Mouse (Mus musculus) neural tube, embryonic 12.5 days (tissue): Measurements from ENCODE around the gene Rbms2. TPM values are rescaled to one million over a fixed set of nuclear protein-coding genes. Genes with fewer than 3 reads are reported as not detected.
"Not testable (repeated sequence)": the region's sequence is repeated elsewhere in the genome, so short reads cannot be mapped to it uniquely, and the experiment has no call there.

Experiments
- ATAC-seq: fragments of 200-750 bp; cut with Nextera tagmentation; 2 replicates; pipeline ENCODE4 v1.8.0; 2017; ENCODE audit warnings: low read depth, mild to moderate bottlenecking, moderate TSS enrichment, moderate library complexity; ENCODE audit not compliant: low FRiP score
- H3K27ac ChIP-seq: fragments of 300-500 bp; sonication (generic); 2 replicates; pipeline ENCODE4 v1.5.1; 2016
- H3K27me3 ChIP-seq: fragments of 300-500 bp; sonication (generic); replicated peaks from 2 replicates; pipeline ENCODE4 v1.6.1; 2016; ENCODE audit warnings: mild to moderate bottlenecking
- H3K36me3 ChIP-seq: fragments of 300-500 bp; sonication (generic); 2 replicates; pipeline ENCODE4 v1.6.1; 2016; ENCODE audit warnings: mild to moderate bottlenecking
- H3K4me1 ChIP-seq: fragments of 300-500 bp; sonication (generic); 2 replicates; pipeline ENCODE4 v1.6.1; 2016
- H3K4me2 ChIP-seq: fragments of 300-500 bp; sonication (generic); replicated peaks from 2 replicates; pipeline ENCODE4 v1.6.1; 2016; ENCODE audit warnings: mild to moderate bottlenecking
- H3K4me3 ChIP-seq: fragments of 300-500 bp; sonication (generic); 2 replicates; pipeline ENCODE4 v1.5.1; 2016
- H3K9ac ChIP-seq: fragments of 300-500 bp; sonication (generic); 2 replicates; pipeline ENCODE4 v1.6.1; 2016; ENCODE audit warnings: mild to moderate bottlenecking
- H3K9me3 ChIP-seq: fragments of 300-500 bp; sonication (generic); 2 replicates; pipeline ENCODE4 v1.6.1; 2016; ENCODE audit warnings: mild to moderate bottlenecking
- WGBS: fragments of 180-500 bp; shearing (Covaris S2); methylation state at CpG from one replicate; pipeline ENCODE4 v1.1.7; 2016; 5-methylcytosine and 5-hydroxymethylcytosine counted together
- polyA plus RNA-seq: library from polyadenylated mRNA; unstranded; fragments of >200 nt; fragmentation: Nextera tagmentation; extraction: Ambion mirVana; gene quantifications from 2 replicates; pipeline ENCODE4 v1.2.1, GENCODE M21; 2016

Rbms2 gene
- polyA plus RNA-seq: 17.2 and 20.0 TPM in 2 replicates

GRCm38 (mm10) chr10:128179989-128180388 is at the start of gene Rbms2:
Gene Rbms2, minus strand, starts transcription at chr10:128180297.
- peak within 1 kb of the TSS; percentile 43 for H3K4me2 ChIP-seq
- no peak within 1 kb of the TSS for H3K27ac ChIP-seq
- H3K9ac ChIP-seq: no peak within 1 kb of the TSS
- 1% methylated on average over 6 of the region's 6 CpGs for WGBS
- no peaks in the 10 kb centered on the region for H3K27me3 ChIP-seq
- H3K9me3 ChIP-seq: no peaks in the 10 kb centered on the region
- no peaks in the 10 kb centered on the region for H3K36me3 ChIP-seq
- no peak within 1 kb of the TSS for H3K4me3 ChIP-seq
- no peak for ATAC-seq
- H3K4me1 ChIP-seq: peaks cover 8% of the 10 kb centered on the region

- H3K4me2 ChIP-seq: no peak overlapping the region
- H3K27me3 ChIP-seq: 0 out of 2 replicates have a peak, but pooled peaks cover 5% of the 10 kb centered on the region
- no peaks in the 10 kb centered on the region for H3K36me3 ChIP-seq
- no peak overlapping the region for H3K27ac ChIP-seq
- H3K4me3 ChIP-seq: no peak overlapping the region
- H3K9me3 ChIP-seq: no peaks in the 10 kb centered on the region
- 95% methylated on average over 8 of the region's 8 CpGs for WGBS
- no peak for ATAC-seq
- H3K9ac ChIP-seq: no peak overlapping the region
- peaks cover 9% of the 10 kb centered on the region for H3K4me1 ChIP-seq
These were observed 47.9 kb upstream of the Rbms2 start for GRCm38 (mm10) chr10:128228009-128228408.

GRCm38 (mm10) chr10:128227592-128227991 is 47.5 kb upstream of the Rbms2 start:
- 0 out of 2 replicates have a peak, but pooled peaks cover 5% of the 10 kb centered on the region for H3K27me3 ChIP-seq
- no peak overlapping the region for H3K4me3 ChIP-seq
- WGBS: 86% methylated on average over 9 of the region's 9 CpGs
- no peak overlapping the region for H3K4me2 ChIP-seq
- H3K27ac ChIP-seq: no peak overlapping the region
- no peak for ATAC-seq
- H3K4me1 ChIP-seq: peaks cover 7% of the 10 kb centered on the region
- H3K36me3 ChIP-seq: no peaks in the 10 kb centered on the region
- no peaks in the 10 kb centered on the region for H3K9me3 ChIP-seq
- no peak overlapping the region for H3K9ac ChIP-seq

GRCm38 (mm10) chr10:128225538-128225937 is 45.4 kb upstream of the Rbms2 start, which contains the start of gene Mip:
Gene Mip, plus strand, starts transcription at chr10:128225838.
- H3K27ac ChIP-seq: no peak within 1 kb of the TSS
- no peak within 1 kb of the TSS for H3K9ac ChIP-seq
- no peaks in the 10 kb centered on the region for H3K4me1 ChIP-seq
- no peaks in the 10 kb centered on the region for H3K9me3 ChIP-seq
- 0 out of 2 replicates have a peak, but pooled peaks cover 5% of the 10 kb centered on the region for H3K27me3 ChIP-seq
- no peak for ATAC-seq
- H3K4me2 ChIP-seq: no peak within 1 kb of the TSS
- 46% methylated on average over 4 of the region's 4 CpGs for WGBS
- no peak within 1 kb of the TSS for H3K4me3 ChIP-seq
- H3K36me3 ChIP-seq: no peaks in the 10 kb centered on the region

GRCm38 (mm10) chr10:128225064-128225463 is 45.0 kb upstream of the Rbms2 start:
- no peak for ATAC-seq
- Histone ChIP-seq H3K4me3 (no peak overlapping the region), H3K9me3 (no peaks in the 10 kb centered on the region), H3K4me2 (no peak overlapping the region), H3K27me3 (0 out of 2 replicates have a peak, but pooled peaks cover 5% of the 10 kb centered on the region), H3K9ac (no peak overlapping the region), H3K36me3 (no peaks in the 10 kb centered on the region), H3K27ac (no peak overlapping the region), H3K4me1 (no peaks in the 10 kb centered on the region)
- WGBS: 57% methylated on average over 5 of the region's 5 CpGs

GRCm38 (mm10) chr10:128221533-128222286 is 41.6 kb upstream of the Rbms2 start:
- 64% methylated on average over 16 of the region's 16 CpGs for WGBS
- no peak for ATAC-seq
- no peaks in the 10 kb centered on the region for H3K36me3 ChIP-seq
- no peak overlapping the region for H3K27ac ChIP-seq
- no peaks in the 10 kb centered on the region for H3K4me1 ChIP-seq
- no peak overlapping the region for H3K9ac ChIP-seq
- no peak overlapping the region for H3K4me3 ChIP-seq
- no peak overlapping the region for H3K4me2 ChIP-seq
- 0 out of 2 replicates have a peak, but pooled peaks cover 5% of the 10 kb centered on the region for H3K27me3 ChIP-seq
- H3K9me3 ChIP-seq: no peaks in the 10 kb centered on the region

- no peaks in the 10 kb centered on the region for H3K9me3 ChIP-seq
- H3K4me3 ChIP-seq: no peak overlapping the region
- no peak overlapping the region for H3K27ac ChIP-seq
- no peak overlapping the region for H3K9ac ChIP-seq
- H3K36me3 ChIP-seq: no peaks in the 10 kb centered on the region
- H3K4me2 ChIP-seq: no peak overlapping the region
- 94% methylated on average over 18 of the region's 18 CpGs for WGBS
- ATAC-seq: no peak
- H3K4me1 ChIP-seq: no peaks in the 10 kb centered on the region
- no peaks in the 10 kb centered on the region; the same call in 1 of the 2 replicates for H3K27me3 ChIP-seq
These were observed 38.5 kb upstream of the Rbms2 start for GRCm38 (mm10) chr10:128218387-128219117.

- H3K9ac ChIP-seq: no peak overlapping the region
- H3K27me3 ChIP-seq: no peaks in the 10 kb centered on the region; the same call in 1 of the 2 replicates
- no peak for ATAC-seq
- no peak overlapping the region for H3K27ac ChIP-seq
- no peak overlapping the region for H3K4me2 ChIP-seq
- H3K36me3 ChIP-seq: no peaks in the 10 kb centered on the region
- H3K4me3 ChIP-seq: no peak overlapping the region
- no peaks in the 10 kb centered on the region for H3K9me3 ChIP-seq
- 92% methylated on average over 5 of the region's 5 CpGs for WGBS
- H3K4me1 ChIP-seq: peaks cover 12% of the 10 kb centered on the region
These were observed 34.9 kb upstream of the Rbms2 start for GRCm38 (mm10) chr10:128214981-128215380.

- H3K4me3 ChIP-seq: not testable (repeated sequence)
- 89% methylated on average over 4 of the region's 4 CpGs for WGBS
These were observed 34.0 kb upstream of the Rbms2 start for GRCm38 (mm10) chr10:128214112-128214511.

GRCm38 (mm10) chr10:128212871-128213323 is 32.8 kb upstream of the Rbms2 start:
- 2% methylated on average over 18 of the region's 18 CpGs for WGBS
- no peak overlapping the region for H3K4me3 ChIP-seq
- H3K9ac ChIP-seq: no peak overlapping the region
- H3K4me1 ChIP-seq: peaks cover 12% of the 10 kb centered on the region
- no peak overlapping the region for H3K27ac ChIP-seq
- H3K27me3 ChIP-seq: no peaks in the 10 kb centered on the region; the same call in 1 of the 2 replicates
- peak; percentile 6; the same call in 1 of the 2 replicates for ATAC-seq
- no peaks in the 10 kb centered on the region for H3K9me3 ChIP-seq
- no peaks in the 10 kb centered on the region for H3K36me3 ChIP-seq
- H3K4me2 ChIP-seq: peak overlapping the region; percentile 55

More at GRCm38 (mm10) chr10:128214112-128214511, 34.0 kb upstream of the Rbms2 start:
- ATAC-seq, H3K4me2 ChIP-seq, H3K36me3 ChIP-seq, H3K9me3 ChIP-seq, H3K9ac ChIP-seq, H3K27me3 ChIP-seq, H3K27ac ChIP-seq: not testable (repeated sequence)
- H3K4me1 ChIP-seq: peaks cover 12% of the 10 kb centered on the region

GRCm38 (mm10) chr10:128212148-128212547 is 32.1 kb upstream of the Rbms2 start:
- no peaks in the 10 kb centered on the region; the same call in 1 of the 2 replicates for H3K27me3 ChIP-seq
- peaks cover 12% of the 10 kb centered on the region for H3K4me1 ChIP-seq
- peak; percentile 8; the same call in 1 of the 2 replicates for ATAC-seq
- no peak overlapping the region for H3K27ac ChIP-seq
- 47% methylated on average over 6 of the region's 6 CpGs for WGBS
- H3K36me3 ChIP-seq: no peaks in the 10 kb centered on the region
- peak overlapping the region; percentile 45; the same call in 1 of the 2 replicates for H3K4me3 ChIP-seq
- peak overlapping the region; percentile 70 for H3K4me2 ChIP-seq
- H3K9me3 ChIP-seq: no peaks in the 10 kb centered on the region
- H3K9ac ChIP-seq: no peak overlapping the region
